Mouse (Mus musculus) regulatory T cell (primary cell): ENCODE measurements around the gene Adgrg6.

Experiments
- in situ Hi-C: fragments of 300-600 bp; cut with MboI, MseI; formaldehyde crosslinking; loops from one replicate; pipeline ENCODE4 v1.15.1; 2025; ENCODE audit warnings: high pct_unique_total_duplicates

Gene Adgrg6

DNA sequence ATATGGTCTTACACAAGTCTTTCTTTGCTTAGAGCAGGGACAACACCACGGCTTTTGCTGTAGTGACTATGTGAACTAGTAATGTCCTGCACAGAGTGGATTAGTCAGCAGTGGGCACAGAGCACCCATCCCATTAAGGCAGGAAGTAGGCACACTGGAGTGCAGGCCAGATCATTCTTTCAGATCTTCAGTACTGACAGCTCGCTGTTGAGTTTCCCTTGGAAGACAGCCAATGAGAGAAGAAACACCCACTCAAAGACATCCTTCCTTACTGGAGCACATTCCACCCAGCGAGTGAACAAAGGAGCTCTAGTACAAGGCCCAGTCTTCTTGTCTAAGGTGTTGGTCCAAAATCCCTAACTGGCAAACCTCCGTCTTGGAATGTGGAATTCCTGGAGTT, 53.6 kb downstream of the Adgrg6 start:
- in situ Hi-C loops: no loop called here

DNA sequence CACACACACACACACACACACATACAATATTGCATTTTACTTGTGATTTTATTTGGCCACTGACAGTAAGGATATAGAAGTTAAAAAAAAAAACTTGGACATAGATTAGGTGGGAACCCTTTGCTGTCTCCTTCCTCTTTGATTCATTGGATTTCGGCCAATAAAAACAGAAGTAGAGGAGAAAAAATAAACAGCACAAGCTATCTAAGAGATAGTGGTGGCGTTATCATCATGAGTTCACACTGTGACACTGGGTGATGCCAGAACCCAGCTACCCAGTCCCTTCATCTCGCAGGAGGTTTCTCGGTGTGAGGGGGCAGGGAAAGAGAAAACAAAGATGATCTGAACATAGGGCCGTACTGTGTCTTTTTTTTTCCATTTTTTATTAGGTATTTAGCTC, 62.2 kb downstream of the Adgrg6 start:
- in situ Hi-C loops: no loop called here

DNA sequence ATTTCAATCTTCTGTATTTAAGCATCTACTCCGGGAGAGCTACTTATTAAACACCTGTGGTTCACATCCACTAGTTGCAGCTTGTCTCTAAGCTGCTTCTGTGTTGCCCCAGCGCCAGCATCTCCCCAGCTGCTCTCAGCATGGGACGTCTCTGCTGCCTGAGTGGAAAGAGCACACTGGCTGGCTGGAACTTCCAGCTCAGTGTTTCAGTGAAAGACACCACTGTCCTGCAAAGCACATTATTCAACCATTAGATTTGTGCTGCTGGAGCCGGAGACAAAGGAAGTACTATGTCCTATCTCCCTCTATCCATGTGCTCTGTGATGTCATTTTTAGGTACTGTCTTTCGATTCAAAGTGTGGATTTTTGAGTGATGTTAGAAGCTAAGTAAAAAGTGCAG, 63.0 kb downstream of the Adgrg6 start:
- in situ Hi-C loops: no loop called here

DNA sequence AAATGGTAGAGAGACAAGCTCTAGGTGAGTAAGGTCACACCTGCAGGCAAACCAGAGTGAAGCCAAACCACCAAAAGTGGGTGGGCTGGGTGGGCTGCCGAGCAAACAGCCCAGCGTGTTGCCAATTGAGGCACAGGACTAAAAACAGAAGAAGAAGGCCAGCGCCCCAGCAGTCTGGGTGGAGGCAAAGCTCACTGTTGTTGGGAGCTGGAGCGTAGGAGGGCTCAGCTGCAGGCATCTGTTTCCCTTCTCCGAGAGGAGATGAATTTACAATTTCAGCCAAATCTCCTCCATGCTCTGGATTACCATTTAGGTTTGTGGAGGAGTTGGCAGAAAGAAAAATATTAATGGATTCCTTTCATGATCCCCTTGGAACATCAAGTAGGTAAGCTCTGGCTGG, 64.5 kb downstream of the Adgrg6 start:
- in situ Hi-C loops: no loop called here

DNA sequence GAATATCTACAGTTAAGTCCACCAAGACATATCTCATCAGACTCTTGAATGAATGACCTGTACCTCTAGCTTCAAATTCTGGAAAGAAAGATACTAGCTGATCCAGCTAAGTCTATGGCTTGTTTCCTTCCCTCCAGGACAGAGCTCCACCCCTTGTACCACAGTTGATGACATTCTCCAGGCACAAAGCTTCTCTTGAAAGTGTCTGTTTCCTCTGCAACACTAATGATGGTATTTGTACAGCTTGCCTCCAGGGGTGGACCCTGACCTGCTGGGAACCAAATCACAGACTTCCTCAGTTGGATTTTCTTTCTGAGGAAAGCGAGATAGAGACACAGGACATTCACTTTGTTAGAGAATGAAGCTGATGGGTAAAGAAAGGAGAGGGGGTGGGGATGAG, 69.1 kb downstream of the Adgrg6 start:
- in situ Hi-C loops: no loop called here

DNA sequence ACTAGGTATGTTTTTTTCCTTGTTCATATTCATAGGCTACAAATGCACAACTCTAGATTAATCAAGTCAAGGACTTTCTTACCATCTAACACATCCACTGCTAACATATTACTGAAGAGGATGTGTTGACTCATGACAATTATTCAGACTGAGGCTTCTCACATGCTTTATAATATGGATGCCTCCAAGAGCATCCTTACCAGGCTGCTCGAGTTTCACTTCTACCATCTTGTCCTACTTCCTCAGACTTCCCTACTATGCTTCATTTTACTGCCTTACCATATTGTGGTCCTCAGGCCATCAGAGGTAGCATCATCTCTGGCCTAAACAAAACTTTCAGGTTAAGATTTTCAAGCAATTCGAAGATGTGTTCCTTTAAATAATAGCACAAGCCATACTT, 69.8 kb downstream of the Adgrg6 start:
- in situ Hi-C loops: no loop called here

DNA sequence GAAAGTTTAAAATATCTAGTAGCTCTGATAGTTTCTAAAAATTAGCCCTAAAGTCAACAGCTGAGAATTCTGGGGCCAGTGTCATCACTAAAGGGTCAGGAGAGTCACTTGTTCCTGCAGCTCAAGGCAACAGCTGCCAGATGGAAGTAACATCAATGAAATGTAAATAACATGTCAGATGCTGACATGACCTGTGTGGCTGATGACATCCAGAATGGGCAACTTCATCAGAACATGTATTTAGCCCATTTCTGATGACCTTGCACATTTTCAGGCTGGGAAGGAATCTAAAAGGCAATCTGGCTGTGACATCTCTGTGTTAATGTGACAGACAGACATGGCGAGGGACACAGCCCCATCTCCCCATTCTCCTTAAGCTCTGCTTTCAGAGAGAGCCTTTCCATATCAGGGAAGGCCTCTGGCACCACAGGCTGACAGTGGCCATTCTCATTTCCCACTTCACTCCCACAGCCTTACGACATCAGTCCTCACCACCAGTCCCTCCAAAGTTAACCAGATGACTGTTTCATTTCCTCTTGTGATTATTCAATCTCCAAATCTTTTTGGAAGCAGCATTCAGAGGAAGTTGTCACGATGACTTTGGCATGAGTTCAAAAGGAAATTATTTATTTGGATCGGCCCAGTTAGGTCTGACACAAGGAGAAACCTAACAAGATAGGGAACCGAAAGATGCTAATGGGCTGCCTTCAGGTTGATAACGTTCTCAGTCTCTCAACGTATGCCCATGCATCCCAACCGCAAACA, 70.7 kb downstream of the Adgrg6 start:
- in situ Hi-C loops: no loop called here

DNA sequence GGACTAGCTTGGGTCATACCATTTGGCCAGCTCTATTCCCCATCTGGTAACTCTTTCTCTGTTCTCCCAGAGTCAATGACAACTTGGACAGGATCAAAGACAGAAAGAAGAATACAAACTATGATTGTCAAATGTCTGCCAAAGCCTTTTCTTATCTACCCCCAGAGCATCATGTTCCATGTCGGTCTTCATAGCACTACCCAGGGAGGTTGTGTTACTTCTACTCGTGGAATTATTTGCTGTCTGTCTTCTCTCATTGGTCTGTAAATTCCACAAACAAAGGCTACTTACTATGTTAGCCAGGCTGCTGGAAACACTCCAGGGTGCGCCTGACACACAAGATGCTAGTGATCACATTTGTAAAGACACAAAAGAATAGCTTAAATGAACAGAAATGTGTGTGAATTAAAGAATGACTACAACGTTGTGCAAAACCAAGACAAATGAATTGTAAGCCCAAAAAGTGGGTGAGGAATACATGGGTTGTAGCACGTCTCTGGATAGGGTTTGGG, 74.4 kb downstream of the Adgrg6 start:
- in situ Hi-C loops: no loop called here

DNA sequence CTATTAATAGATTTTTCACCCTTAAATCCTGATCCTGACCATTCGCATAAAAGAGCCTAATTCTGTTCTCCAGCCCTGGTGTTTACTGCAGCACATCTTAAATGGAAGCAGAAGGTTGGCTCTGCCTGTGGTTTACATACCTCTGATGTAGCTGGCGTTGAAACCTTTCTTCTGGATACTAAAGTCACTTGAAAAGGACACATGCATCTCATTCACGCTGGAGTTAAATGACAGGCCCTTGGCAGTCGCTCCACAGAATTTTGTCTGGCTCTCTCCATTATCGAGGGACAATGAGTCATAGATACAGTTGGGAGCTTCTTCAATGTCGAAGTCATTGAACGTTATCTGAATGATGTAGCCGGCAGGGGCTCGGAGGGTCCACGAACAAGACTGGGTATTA, 76.8 kb downstream of the Adgrg6 start:
- in situ Hi-C loops: no loop called here

DNA sequence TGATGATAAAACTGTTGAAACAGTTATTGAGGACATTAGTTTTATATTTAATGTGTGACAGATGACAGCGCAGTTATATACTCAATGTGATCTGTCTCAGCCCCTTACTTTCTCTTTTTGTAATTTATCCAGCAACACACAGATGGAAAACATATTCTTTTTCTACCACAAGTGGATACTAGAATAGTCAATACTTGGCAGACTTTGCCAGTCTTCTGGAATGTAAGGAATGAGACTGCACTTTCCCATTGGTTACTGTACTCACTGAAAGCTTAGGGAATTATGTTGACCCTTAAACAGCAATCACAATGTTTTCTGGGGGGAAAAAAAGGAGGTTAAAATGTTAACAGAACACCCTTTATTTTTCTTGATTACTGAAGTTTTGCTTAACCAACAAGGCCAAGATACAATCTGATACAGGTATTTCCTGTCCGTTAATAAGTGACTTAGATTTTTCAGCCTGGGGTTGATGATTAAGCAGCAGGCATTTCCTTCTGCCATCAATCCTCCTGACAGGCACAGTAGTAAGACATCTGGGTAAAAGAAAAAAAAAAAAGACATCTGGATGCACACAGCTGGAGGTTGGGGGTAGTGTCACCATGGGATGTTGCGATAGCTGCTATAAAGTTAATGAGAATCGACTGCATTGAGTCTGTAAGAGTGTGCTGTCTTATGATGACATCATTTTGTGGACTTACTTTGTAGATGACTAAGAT, 81.5 kb downstream of the Adgrg6 start:
- in situ Hi-C loops: no loop called here

DNA sequence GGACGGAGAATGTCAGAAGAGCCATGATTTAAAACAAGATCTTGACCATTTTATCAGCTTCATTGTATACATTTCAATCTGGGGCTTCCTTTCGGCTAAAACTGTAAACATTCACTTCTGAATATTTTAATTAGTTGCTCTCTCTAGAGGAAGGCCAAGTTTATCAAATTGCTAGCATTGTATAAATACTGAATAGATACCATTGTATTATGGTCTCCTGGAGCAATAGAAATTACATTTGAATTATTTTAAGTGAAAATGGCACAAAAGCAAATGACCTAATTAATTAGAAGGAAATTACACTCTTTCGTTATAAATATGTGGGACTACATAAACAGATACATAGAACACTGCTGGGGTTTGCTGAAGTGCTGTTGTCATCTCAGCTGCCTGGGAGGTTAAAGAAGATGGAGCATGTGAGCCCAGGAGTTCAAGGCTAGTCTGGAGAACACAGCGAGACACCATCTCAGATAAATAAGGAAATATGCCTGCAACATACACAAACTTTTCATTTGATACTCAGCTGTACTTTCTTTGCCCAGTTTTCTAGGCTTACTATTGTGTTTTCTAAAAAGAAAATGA, 84.4 kb downstream of the Adgrg6 start:
- in situ Hi-C loops: no loop called here

DNA sequence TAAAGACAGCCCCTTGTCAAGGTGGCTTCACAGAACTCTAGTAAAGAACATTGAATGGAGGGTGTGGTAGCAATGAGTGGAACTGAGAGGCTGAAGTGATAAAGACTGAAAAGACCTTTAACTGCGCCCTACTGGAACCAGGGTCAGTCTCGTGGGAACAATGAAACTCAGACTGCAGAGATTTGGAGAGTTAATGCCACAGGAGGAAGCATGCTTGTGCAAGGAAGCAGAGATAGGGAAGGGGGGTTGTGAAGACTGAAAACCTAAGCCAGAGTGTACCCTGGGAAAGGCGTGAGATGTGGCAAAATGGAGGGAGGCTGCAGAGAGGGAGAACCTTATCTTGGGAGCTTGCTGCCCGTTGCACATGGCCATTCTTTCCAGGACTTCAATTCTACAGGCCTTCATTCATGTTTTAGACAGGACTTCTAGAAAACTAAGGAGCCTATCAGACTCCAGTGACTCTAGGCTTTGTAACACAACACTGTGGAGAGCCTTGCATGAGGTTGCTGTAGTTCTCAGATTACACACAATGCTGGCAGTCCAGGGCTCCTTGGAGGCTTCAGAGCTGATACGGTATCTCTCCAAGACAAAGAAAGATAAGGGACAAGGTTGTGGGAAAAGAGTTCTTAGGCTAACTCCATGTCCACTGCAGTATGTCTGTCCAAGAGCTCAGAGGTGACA, 85.1 kb downstream of the Adgrg6 start:
- in situ Hi-C loops: no loop called here

DNA sequence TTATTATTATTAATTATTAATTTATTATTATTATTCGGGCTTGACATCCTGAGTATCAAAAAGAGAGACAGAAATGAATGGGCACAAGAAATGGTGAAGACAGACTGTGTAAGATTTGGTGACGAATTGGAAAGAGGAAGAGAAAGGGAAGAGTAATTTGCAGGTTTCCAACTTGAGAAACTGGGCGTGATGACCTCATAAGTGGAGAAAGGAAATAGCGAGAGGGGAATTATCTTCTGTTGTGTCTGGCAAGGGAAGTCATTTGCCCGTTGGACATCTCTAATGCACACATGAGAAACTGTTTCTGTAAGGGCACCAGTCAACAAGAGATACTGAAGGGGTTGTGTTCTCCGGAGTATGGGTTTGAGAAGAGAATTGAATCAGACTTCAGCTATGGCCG, 85.6 kb downstream of the Adgrg6 start:
- in situ Hi-C loops: no loop called here

DNA sequence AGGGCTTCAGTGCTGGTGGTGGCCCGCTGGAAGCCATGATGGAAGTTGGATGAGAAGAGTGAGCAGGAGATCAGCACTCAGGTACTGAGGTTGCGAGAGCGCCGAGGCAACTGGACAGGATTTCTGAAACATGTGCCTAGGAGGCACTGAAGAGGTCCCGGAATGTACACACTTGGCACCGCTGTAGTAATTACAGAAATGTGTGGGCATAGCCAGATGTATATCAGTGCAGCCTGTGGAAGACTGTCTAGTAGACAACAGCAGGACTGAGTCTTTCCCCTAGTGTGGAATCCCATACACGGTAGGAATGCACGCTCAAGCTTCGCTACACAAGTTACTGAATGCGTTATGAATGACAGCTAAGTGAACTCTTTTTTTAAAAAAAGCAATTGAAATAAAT, 86.1 kb downstream of the Adgrg6 start:
- in situ Hi-C loops: no loop called here

DNA sequence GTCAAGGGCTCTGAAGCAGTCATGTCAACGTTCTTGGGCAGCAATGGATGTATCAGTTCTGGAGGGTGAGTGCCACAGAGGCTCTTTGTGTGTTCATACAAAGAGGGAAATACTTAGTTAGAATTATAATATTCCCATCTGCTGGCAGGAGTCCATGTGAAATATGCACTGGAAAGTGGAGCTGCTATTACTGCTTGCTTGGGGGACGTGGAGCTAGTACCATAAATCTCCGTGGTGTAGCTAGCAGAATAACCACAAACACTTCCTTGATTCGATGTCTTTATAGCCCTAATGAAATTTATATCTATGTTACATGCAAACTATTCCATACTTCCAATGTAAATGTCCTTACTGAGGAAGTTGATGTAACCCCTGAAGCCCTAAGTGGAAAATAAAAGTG, 91.0 kb downstream of the Adgrg6 start:
- in situ Hi-C loops: no loop called here

DNA sequence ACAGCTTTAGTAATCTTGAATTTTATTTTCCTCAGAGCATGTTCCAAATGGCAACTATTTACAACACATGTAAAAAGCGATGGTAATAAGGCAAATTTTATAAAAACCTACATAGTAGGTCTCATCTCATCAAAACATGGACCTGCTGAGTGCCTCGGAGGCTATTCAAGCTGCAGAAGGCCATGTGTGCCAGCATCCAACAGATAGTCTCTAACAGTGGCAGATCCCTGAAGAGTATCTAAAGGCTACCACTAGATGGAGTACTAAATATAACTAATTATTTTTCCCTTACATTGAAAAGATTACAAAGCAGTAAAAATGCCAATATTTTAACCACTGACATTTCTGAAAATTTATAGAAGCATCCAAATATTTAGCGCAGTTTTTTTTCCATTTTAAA, 93.6 kb downstream of the Adgrg6 start:
- in situ Hi-C loops: no loop called here

DNA sequence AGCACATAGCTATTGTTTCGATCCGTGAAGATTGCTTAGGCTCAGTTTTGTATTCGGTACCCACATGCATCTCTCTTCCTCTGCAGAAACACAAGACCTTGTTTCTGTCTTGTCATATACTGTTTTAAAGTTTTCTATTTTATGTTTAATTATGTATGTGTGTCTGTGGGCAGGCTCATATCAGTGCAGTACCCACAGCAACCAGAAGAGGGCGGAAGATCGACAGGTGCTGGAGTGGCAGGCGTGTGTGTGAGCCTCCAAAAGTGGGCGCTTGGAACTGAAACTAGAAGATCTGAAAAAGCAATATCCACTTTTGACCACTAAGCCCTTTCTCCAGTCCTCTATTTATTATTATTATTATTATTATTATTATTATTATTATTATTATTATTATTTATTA, 95.4 kb downstream of the Adgrg6 start:
- in situ Hi-C loops: no loop called here

DNA sequence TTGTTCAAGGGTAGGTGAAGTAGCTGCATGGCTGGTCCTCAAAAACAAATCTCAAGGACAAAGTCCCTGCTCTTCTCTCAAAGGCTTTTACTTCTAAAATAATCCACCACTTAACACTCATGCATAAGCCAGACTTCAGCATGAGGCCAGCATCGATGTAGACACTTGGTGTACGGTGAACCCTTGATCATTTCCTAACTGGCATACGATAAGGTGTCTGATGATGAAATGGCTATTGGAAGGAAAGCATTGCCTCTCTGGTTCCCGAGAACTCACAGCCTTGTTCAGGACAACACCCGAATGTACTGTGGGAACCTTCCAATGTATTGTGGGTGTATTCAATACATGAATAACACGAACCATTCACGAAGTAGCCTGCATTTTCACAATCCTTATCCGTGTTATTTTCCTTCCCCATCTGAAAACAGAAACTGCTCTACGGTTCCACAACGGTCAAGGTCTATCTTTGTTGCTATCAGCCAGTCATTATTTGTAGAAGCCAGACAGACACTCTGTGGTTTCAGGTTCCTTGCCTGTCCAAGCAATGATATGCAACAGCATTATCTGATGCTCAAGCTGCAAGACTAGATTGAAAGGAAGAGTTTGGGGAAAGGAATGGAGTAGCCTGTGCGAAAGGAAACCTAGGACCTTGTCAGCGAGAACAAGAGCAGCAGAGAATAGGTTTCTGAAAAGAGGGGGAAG, 99.7 kb downstream of the Adgrg6 start:
- in situ Hi-C loops: loop anchor here (10.0 kb wide), 1 partner anchor 259 kb away; the partner anchor contains the start of genes Nmbr and Vta1

DNA sequence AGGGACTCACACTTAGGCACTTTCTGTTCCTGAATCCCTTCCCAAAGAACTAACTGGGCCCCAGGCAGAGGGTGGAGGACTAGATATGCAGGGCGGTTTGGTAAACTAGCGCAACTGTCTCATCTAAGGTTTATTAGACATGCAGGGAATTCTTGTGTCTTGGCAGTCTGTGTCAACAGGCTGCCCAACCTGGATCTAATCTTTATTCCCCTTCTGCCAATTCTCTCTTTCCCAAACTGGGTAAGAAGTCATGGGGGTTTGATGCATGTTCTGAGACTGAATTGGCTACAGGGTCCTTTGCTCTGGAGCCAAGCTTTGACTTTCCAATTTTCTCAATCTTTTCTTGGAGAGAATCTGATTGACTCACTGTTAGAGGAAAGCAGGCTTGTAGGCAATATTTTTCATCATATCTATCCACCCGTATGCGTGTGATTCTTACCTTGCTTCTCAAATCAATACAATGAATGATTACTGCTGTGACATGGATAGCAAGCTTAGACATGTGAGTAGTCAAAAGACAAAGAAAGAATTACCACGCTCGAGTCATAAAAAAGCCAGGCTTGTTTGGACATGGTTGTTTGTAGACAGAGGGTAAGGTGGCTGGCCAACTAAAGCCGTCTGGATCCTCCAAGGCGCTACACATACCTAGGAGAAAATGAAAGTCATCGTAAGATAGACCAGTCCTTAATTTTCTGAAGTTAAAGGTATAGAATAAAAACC, 104.4 kb downstream of the Adgrg6 start:
- in situ Hi-C loops: loop anchor here (10.0 kb wide), 1 partner anchor 264 kb away; the partner anchor contains the start of genes Nmbr and Vta1

DNA sequence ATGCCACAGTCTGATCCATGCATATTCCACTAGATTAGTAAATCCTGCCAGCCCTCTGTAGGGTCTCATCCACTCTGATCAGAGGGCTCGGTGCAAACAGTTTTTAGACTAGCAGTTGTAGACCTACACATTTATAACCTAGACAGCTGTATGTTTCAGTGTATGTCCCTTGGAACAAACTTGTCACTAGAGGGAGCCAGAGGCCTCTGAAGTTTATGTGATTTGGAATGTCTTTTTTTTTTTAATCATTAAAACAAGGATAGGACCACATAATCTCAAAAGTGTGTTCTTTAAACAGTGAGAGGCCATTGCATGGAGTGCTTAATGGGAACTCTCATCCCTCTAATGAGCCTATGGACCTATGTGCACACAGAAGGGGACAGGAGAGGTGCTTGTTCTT, 141.4 kb downstream of the Adgrg6 start:
- in situ Hi-C loops: no loop called here

DNA sequence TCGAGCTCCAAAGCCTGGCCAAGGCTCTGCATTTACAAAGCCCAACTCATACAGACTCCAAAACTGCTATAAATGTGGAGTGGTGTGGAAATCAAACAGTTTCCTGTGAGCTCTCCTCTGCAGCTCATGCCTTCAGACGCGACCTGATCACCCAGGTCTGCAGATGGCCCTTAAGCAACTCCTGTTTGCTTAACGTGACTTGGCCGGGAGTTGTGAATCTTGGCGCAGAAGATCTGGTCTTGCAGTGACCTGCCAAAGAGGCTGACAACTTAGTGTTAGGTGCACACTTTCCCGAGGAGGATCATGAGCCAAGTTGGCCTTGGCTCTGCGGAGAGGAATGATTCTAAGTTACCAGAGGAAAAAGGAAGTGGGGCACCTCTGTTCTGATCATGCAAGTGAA, 143.7 kb downstream of the Adgrg6 start:
- in situ Hi-C loops: no loop called here
